Mouse (Mus musculus): ENCODE data around the gene Mageb2.
"Not testable (repeated sequence)": the region's sequence is repeated elsewhere in the genome, so short reads cannot be mapped to it uniquely, and the experiment has no call there.

Gene Mageb2

DNA sequence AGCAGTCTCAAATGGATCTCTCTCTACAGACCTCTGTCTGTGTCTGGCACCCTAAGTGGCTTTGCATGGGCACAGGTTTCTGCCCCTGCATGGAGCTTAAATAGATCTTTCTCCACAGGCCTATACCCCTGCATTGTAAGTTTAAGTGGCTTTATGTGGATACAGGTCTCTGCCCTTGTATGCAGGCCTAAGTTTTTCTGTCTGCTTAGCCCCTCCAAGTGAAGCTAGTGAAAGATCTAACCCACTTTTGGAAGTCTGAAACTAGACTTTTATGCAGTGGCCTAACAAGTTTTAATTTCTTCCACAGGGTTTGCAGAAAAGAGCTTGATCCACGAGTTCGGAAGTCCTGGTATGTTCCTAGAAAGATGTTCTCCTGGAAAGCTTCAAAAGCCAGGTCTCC lies at the start of gene Mageb2:
Mageb2 (plus strand) TSS at position 301 of the 400 bp plus-strand sequence.
- not testable (repeated sequence) for DNase-seq (ENCODE audit: low read depth)

DNA sequence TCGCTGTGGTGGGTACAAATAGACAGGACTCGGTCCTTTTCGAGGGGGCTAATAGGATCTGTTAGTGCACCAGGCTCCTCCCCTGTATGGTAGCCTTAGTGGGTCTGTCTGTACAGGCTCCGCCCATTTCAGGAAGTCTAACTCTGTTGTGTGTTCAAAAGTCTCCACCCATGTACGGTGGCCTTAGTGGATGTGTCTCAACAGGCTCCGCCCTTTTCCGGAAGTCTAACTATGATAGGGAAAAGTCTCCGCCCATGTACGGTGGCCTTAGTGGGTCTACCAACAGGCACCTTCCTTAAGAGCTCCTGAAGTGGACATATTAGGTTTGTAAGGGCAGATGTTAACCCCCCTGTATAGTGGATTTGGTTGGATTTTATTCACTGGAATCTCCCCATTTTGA lies 18.2 kb upstream of the Mageb2 start:
- DNase-seq (ENCODE audit: low read depth): not testable (repeated sequence)

Measured in c-Kit-positive CD71-positive TER-119-negative erythroid progenitor cells, embryonic 14.5 days (primary cell).